Comparison of ENCODE assay signal across 8 mouse cellular contexts in the genomic region with DNA sequence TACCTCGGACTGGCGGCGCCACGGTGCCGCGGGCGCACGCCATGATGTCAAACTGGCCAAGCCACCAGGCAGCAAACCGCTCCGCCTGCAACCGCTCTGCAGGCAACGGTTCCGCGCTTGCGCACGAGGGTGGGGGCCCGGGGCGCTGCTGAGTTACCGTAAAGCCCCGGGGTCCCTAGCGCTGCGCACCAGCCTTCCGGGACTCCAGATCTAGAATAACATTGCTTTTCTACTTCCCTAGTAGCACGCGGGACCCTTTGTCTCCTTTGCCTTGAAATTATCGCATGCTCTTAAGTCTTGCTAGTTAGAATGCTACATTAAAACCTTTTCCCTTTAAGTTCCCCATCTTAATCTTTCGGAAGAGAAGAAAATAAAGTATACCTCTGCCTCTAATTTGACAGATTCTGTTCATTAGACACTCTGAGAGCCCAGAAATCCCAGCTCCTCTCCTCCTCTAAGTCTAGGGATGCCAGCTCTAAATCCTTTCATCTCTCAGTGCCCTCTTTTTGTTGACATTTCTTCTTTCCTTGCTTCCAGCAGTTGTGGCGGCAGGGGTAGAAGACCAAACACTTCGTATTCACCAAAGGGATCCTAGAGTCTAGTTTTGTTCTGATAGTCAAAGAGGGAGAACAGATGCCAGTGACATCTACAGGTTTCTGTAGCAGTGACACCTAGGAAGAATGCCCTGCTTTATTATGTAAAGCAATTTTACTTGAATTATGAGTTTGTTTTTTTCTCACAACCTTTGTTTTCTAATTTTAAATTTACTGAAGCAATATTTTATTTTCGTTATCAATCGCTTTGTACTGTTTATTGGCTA. TPM values are rescaled to one million over a fixed set of nuclear protein-coding genes. Genes with fewer than 3 reads are reported as not detected.
A peak's percentile ranks its signal among the peaks of the same experiment; 100 is the strongest.
DNase-seq lines count a peak whose midpoint lies in the region; ATAC-seq and TF ChIP-seq lines count a peak whose summit lies in the region.

A gene (minus strand): TSS at position 125 of the 820 bp plus-strand sequence.

- peak; percentile 90 for DNase-seq in 3T3-L1 (ENCODE audit: low read depth, low spot score)
- peak; percentile 93 to 96 for DNase-seq in adrenal gland, postnatal 36 days
- peak; percentile 91 to 93 for DNase-seq in heart, adult 18-20 months
- peak; percentile 88 for DNase-seq in kidney, adult 18-20 months
- DNase-seq in limb, embryonic 11.5 days (ENCODE audit: low spot score) = peak; percentile 93

- H3K4me3 ChIP-seq in embryonic facial prominence, embryonic 12.5 days = peak within 1 kb of the TSS; percentile 58
- peak within 1 kb of the TSS; percentile 68 for H3K4me3 ChIP-seq in limb, embryonic 11.5 days (ENCODE audit: low read depth, low read length)
- H3K4me3 ChIP-seq in midbrain, embryonic 13.5 days (replicated peaks) = peak within 1 kb of the TSS; percentile 71
- H3K4me3 ChIP-seq in small intestine, adult 2 months (ENCODE audit: low read depth, low read length) = peak within 1 kb of the TSS; percentile 65

- ATAC-seq in embryonic facial prominence, embryonic 12.5 days (ENCODE audit: insufficient number of reproducible peaks, insufficient read depth, low FRiP score, low TSS enrichment) = peak; percentile 96
- ATAC-seq in limb, embryonic 11.5 days (ENCODE audit: insufficient number of reproducible peaks, low FRiP score, low TSS enrichment, low read depth) = peak; percentile 93
- ATAC-seq in midbrain, embryonic 13.5 days = peak; percentile 98

- H3K9me3 ChIP-seq in embryonic facial prominence, embryonic 12.5 days = no peaks in the 10 kb centered on the region
- no peaks in the 10 kb centered on the region for H3K9me3 ChIP-seq in limb, embryonic 11.5 days (ENCODE audit: control insufficient read depth, low read length)
- H3K9me3 ChIP-seq in midbrain, embryonic 13.5 days = no peaks in the 10 kb centered on the region

- no peak for TF ChIP-seq CTCF in small intestine, adult 2 months (IDR thresholded peaks at IDR 0.05; ENCODE audit: extremely low read depth, insufficient read length, insufficient replicate concordance, low read depth, low read length)

- 0 out of 2 replicates have a peak, but pooled peaks cover 7% of the 10 kb centered on the region for H3K4me1 ChIP-seq in embryonic facial prominence, embryonic 12.5 days
- H3K4me1 ChIP-seq in limb, embryonic 11.5 days (ENCODE audit: control insufficient read depth, insufficient read depth, low read length) = no peaks in the 10 kb centered on the region
- H3K4me1 ChIP-seq in midbrain, embryonic 13.5 days (replicated peaks) = peaks cover 21% of the 10 kb centered on the region
- peaks cover 3% of the 10 kb centered on the region; the same call in 1 of the 2 replicates for H3K4me1 ChIP-seq in small intestine, adult 2 months (ENCODE audit: control insufficient read depth, insufficient read depth, insufficient read length, low read length)

- no peaks in the 10 kb centered on the region for H3K36me3 ChIP-seq in embryonic facial prominence, embryonic 12.5 days
- H3K36me3 ChIP-seq in limb, embryonic 11.5 days (ENCODE audit: control insufficient read depth, insufficient read depth, low read length) = no peaks in the 10 kb centered on the region
- no peaks in the 10 kb centered on the region for H3K36me3 ChIP-seq in midbrain, embryonic 13.5 days
- H3K36me3 ChIP-seq in small intestine, adult 2 months (ENCODE audit: control insufficient read depth, insufficient read depth, low read length) = no peaks in the 10 kb centered on the region

- H3K27me3 ChIP-seq in embryonic facial prominence, embryonic 12.5 days = no peaks in the 10 kb centered on the region
- H3K27me3 ChIP-seq in limb, embryonic 11.5 days (ENCODE audit: control insufficient read depth, insufficient read depth, low read length) = no peaks in the 10 kb centered on the region
- H3K27me3 ChIP-seq in midbrain, embryonic 13.5 days = no peaks in the 10 kb centered on the region
- H3K27me3 ChIP-seq in small intestine, adult 2 months (ENCODE audit: control insufficient read depth, insufficient read depth, low read length) = no peaks in the 10 kb centered on the region

- WGBS in embryonic facial prominence, embryonic 12.5 days = 11% methylated on average over 31 of the region's 31 CpGs
- 13% methylated on average over 31 of the region's 31 CpGs for WGBS in limb, embryonic 11.5 days
- 12% methylated on average over 31 of the region's 31 CpGs for WGBS in midbrain, embryonic 13.5 days
- 10% methylated on average over 31 of the region's 31 CpGs for WGBS in small intestine, adult 2 months

- no peak; the same call in 1 of the 2 replicates for TF ChIP-seq POLR2A in small intestine, adult 2 months (IDR thresholded peaks at IDR 0.05; ENCODE audit: low read depth, low read length)

- peak within 1 kb of the TSS; percentile 64 for H3K9ac ChIP-seq in embryonic facial prominence, embryonic 12.5 days
- peak within 1 kb of the TSS; percentile 68 for H3K9ac ChIP-seq in limb, embryonic 11.5 days (ENCODE audit: low read length)
- peak within 1 kb of the TSS; percentile 78 for H3K9ac ChIP-seq in midbrain, embryonic 13.5 days (replicated peaks)

- peak within 1 kb of the TSS; percentile 95 for H3K4me2 ChIP-seq in embryonic facial prominence, embryonic 12.5 days (replicated peaks)
- H3K4me2 ChIP-seq in limb, embryonic 11.5 days (ENCODE audit: low read depth, severe bottlenecking) = peak within 1 kb of the TSS; percentile 96
- H3K4me2 ChIP-seq in midbrain, embryonic 13.5 days (replicated peaks) = peak within 1 kb of the TSS; percentile 96

- H3K27ac ChIP-seq in embryonic facial prominence, embryonic 12.5 days = no peak within 1 kb of the TSS
- no peak within 1 kb of the TSS for H3K27ac ChIP-seq in limb, embryonic 11.5 days (replicated peaks; ENCODE audit: low read depth, low read length)
- peak within 1 kb of the TSS; percentile 67 for H3K27ac ChIP-seq in midbrain, embryonic 13.5 days
- H3K27ac ChIP-seq in small intestine, adult 2 months (ENCODE audit: insufficient read depth, low read depth, low read length) = no peak within 1 kb of the TSS

RNA-seq across cellular contexts. Expression of the gene that starts here (rescaled TPM):
- total RNA-seq in adrenal gland, postnatal 36 days (2021) = 10 to 100 TPM; 10.7 to 11.7 TPM
- polyA plus RNA-seq in embryonic facial prominence, embryonic 12.5 days (2016; fragmentation: Nextera tagmentation; extraction: Ambion mirVana) = 16.4 and 17.6 TPM in 2 replicates
- total RNA-seq in heart, adult 18-20 months (2021) = 10 to 100 TPM; 33.8 to 36.0 TPM
- 19.7 and 22.8 TPM in 2 replicates for polyA plus RNA-seq in limb, embryonic 11.5 days (2014; fragmentation: Nextera tagmentation; extraction: Ambion mirVana)
- 13.6 and 17.2 TPM in 2 replicates for polyA plus RNA-seq in midbrain, embryonic 13.5 days (2015; fragmentation: Nextera tagmentation; extraction: Ambion mirVana)
- polyA plus RNA-seq in small intestine, adult 2 months (2012; rRNA removed) = 0.37 and 0.41 TPM in 2 replicates

Comparison
In these comparisons a context has a peak if more than half of its experiments do, and no peak if none do; other contexts are left out.
1. RNA of the gene that starts here (polyA plus RNA-seq): 19.7 to 22.8 TPM in limb, embryonic 11.5 days, 16.4 to 17.6 TPM in embryonic facial prominence, embryonic 12.5 days and 13.6 to 17.2 TPM in midbrain, embryonic 13.5 days; 0.37 to 0.41 TPM in small intestine, adult 2 months; every median in the first group is over 10 times any median in the second.
2. Peak in every context shown above with its lines, with median percentiles within 50 percentile points of each other: DNase-seq, ATAC-seq, H3K4me2 ChIP-seq, H3K4me3 ChIP-seq and H3K9ac ChIP-seq.